Mouse (Mus musculus) urinary bladder, adult 2 months (tissue): ENCODE results near the gene Pou2af1. TPM values are rescaled to one million over a fixed set of nuclear protein-coding genes. Genes with fewer than 3 reads are reported as not detected.

ENCODE experiments used
- DNase-seq: peaks from one replicate; pipeline ENCODE4 v3.0.0; 2022; ENCODE audit warnings: low spot score
- polyA plus RNA-seq: library from polyadenylated mRNA; depleted of rRNA; stranded (reverse); fragments of >200 nt; gene quantifications from 2 replicates; pipeline ENCODE4 v1.2.3, GENCODE M21; 2012; rRNA removed

The Pou2af1 gene
- polyA plus RNA-seq, 1 experiment, result 0.08 TPM

DNA sequence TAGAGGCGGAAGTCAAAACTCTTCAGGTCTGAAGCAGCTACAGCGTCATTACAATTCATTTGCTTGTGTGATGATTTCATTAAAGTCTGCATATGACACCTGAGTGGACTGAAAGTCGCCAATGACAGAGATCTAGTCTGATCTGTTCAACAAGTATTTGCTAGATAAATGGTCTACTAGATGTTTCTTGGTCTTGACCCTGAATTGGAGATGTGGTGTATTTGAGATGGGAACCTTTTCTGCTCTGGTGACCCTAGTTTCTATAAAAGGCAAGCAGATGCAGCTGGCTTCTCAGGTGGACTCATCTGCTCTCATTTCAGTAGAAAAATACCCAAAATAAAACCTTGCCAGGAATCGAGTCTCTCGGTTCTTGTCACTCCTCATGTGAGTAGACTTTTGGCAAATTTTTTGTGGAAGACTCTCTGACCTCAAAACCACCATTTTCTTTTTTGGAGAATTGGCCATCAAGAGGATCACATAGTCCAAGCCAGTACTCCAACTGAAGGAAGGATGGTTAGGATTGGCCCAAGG lies 12.2 kb downstream of the Pou2af1 start:
- DNase-seq, result no peak

DNA sequence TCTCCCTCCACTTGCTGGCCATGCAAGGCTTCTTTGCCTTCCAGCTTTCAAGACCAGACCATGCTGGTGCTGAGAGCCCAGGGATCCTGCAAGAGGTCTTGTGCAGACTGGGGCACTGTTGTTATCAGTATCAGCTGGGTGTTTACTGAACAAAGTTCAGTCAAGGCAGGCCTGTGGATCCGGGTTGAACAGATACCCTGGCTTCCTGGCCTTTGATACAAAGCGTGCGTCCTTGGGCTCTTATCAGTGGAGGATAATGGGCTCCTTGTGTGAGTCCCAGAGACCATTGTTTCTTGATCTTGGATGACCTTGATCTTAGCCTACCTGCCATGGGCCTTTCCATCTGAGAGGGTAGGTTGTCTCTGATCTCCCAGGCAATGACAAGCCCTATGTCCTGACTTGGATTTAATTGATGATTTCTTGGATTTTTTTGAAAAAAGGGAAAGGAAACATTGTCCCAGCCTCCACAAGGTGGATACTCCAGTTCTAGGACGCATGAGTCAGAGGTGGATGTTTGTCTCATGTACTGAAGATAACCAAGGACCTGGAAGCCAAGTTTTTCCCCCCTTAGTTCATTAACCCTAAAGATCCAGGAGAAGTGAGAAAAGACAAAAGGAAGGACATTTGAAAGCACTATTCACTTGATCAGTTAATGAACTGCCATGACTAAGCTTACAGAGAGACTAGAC lies 17.3 kb downstream of the Pou2af1 start:
- no peak for DNase-seq

DNA sequence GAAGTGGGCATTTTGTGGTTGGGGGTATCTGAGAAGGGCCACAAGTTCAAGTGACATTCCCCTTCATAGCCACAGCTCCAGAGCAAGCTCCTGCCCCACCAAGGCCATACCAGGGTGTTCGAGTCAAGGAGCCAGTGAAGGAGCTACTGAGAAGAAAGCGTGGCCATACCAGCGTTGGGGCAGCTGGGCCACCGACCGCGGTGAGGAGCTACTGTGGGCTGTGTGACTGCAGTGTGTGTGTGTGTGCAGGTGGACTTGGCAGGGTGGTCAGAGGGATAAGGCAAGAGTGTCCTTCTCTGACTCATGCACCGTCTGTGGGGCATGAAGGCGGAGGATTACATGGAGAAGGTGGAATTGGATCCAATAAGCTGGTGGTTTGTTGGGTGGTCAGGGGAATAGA lies 18.7 kb downstream of the Pou2af1 start:
- DNase-seq, result no peak

DNA sequence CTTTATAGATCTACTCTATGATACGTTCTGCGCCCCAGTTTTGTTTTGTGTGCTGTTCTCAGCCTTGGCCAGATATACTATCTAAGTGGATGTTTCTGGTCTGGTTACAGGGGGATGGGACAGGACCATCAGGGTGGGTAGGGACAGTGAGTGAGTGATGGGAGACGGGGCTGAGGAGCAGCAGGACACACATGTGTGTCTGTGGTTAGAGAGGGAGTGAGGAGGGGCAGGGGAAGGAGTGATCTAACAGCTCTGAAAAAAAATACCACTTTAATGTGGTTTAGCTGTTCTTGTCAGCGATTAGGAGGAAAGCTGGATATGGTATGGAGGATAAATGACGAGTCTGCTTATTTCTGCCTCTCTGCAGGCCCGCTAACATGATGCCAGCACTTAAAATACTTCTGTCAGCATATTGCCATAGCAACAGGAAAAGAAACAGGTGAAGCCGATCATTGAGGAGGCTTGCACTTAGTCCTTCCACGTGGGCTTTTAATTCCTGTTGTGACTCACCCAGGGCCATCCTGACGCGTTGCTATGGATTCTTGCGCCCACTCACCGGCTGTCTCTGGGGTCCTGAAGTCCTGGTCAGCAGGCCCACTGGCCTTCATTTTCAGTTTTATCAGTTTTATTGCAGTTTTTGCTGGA lies 25.4 kb downstream of the Pou2af1 start:
- no peak for DNase-seq

DNA sequence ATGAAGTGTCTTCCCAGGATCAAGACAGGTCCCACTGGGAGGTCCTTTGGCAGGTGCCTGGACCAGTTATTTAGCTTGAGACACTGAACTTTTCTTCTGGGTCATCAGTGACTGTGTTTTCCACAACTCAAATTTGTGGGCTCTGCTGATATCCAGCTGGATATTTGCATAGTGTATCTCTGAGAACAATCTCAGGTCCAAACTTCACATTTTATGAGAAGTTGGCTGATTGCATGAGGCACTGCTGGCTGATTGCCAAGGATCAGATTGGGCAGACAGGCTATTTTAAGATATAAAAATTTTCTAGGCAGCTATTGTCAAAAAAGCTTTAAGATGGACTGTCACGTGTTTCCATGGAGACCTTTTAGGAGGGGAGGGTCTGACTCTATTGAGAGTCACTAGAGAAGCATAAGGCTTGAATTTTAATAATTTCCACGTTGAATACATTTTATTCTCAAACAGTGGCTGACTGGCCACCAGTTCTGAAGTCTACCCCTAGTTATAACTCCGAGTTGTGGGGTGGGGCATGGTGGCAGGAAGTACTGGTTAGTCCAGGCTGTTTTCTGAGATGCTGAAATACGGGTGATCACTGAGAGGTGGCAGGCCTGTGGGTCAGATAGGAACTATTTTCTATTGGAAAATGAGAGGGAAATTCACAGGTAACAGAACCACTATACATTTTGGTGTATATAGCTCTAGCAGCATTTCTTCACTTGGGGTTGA lies 43.4 kb downstream of the Pou2af1 start:
- DNase-seq, result no peak

DNA sequence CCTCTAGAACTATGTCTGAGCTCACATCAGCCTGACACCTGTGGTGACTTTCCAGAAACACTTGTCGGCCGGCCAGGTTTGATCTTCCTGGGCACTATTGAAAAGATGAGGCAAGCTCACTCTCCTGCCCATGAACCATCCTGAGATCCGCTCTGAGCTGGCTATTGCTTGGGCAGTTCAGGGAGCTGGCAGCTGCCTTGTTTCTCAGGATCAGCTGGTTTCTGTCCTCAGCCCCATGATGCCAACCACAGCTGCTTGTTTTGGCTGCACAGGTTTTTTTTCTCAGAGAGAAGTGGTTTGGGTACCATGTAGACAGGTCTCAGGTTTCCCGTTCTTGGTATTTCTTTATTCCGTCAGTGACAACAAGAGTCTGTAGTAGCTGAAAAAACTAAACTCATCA lies 44.9 kb downstream of the Pou2af1 start:
- no peak for DNase-seq

DNA sequence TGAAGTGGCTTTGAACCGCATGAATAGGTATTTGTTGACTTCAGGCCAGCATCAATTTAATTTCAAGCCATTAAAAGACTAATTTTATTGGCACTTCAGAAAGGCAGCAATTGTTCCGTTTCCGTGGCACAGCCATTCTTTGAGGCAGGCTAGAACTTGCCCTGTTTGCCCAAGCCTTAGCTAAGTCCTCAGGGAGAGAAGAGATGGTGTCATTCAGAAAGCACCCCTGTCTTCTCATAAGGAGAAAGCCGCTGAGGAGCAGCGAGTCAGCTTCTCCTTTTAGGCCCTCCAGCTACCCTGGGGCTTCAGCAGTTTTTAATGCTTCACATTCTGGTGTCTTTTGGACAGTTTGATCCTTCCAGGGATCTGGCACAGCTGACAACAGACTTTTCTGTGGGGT lies 55.3 kb downstream of the Pou2af1 start:
- DNase-seq, result no peak

DNA sequence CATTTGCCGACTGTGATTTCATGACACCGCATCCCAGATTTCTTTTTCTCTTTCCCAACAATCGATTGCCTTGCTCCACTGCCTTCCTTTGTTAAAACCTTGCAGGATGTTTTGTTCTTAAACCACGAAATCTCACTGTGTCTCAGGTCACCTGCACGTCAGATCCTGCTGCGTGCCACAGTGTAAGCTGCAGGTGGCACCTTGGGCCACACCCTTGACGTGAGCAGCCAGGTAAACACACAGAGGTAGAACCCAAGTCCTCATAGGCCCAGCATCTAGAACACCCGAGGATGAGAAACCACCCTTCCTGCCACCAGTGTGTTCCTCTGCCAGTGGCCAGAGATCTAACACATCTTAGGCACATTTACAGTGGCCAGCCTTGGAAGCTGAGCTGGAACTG lies 57.6 kb downstream of the Pou2af1 start:
- no peak for DNase-seq

DNA sequence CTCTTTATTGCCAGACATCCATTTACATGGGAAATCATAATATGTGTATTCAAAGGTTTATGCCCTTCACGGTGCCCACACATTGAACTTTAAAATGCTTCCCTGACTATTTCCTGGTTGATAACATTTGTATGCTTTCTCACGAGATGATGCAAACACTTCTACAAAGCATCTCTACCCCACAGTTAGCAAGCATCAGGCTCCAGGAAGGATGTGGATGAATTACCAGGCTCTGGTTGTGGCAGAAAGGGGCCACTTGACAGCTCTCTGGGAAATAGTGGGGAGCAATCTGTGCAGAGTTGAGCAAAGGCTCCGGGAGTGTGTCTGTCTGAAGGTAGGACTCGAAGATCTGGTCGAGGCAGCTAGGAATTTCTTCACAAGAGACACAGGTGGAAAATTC lies 58.6 kb downstream of the Pou2af1 start:
- no peak for DNase-seq

DNA sequence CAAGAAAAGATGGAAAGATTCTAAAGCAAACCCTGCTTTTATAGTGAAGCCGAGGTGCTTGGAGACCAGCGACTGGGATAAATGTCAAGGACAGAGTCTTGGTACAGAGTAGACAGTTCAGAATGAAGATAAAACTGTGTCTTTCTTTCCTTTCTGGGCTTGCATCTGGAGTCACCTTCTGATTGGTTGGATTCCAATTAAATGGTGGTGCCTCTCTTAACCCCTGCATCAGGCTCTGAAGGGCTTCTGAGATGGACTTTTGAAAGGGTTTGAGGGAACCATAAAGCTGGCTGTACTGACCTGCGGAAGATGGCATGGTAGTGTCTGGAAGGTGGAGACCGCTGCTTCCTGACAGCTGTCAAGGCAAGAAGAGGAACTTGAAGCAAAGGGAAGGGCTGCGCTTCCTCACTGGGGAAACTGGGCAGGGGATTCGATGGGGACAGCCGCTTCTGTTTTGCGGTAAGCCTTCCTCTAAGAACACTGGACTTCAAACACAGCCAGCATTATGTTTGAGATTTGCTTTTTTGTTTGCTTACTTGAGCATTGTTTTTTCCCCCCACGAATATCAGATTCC lies 60.2 kb downstream of the Pou2af1 start:
- no peak for DNase-seq

DNA sequence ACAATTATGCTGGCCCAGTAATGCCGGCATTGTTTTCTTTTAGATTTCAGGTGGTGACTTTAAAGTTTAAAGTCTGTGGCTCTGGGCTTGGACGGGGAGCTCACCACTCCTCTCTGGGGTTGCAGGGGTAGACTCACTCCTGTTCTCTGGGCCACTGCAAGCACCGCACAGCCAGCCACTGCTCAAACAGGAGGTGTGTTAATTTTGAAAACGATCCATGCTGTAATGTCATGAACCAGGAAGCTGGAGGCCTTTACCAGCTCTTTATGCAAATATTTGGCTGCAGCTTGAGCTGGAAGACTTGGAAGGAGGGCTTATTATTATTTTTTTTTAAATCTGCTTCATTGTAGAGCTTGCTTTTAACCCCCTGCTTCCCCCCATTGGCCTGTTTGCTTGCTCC lies 61.2 kb downstream of the Pou2af1 start:
- no peak for DNase-seq

DNA sequence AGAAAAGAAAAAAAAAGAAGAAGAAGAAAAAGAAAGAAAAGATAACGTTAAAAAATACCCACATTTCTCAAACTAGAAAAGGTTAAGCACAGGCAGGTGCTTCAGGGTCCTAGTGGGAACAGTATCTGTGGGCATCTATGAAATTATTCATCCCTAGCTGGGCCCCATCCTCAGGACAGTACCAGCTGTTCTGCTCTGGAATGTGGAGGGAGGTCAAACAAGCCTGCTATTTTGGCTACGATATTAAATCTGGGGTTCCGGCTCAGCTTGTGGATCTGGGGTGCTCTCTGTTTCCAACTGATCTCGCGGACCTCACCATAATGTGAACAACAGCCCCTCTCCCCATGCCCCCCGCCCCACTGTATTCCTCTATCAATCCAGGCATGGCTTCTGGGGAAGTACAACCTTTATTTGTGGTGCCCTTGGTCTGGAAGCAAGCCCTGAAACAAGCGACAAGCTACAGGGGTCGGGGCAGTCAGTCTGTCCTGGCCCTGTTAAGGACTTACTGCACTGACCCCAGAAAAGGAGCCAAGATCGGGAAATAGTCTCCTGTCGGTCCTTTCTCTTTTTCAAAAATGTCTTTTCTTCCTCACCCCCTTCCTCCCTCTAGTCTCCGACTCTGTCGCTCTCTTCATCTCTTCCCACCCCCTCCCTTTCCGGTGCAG lies 64.5 kb downstream of the Pou2af1 start:
- no peak for DNase-seq

DNA sequence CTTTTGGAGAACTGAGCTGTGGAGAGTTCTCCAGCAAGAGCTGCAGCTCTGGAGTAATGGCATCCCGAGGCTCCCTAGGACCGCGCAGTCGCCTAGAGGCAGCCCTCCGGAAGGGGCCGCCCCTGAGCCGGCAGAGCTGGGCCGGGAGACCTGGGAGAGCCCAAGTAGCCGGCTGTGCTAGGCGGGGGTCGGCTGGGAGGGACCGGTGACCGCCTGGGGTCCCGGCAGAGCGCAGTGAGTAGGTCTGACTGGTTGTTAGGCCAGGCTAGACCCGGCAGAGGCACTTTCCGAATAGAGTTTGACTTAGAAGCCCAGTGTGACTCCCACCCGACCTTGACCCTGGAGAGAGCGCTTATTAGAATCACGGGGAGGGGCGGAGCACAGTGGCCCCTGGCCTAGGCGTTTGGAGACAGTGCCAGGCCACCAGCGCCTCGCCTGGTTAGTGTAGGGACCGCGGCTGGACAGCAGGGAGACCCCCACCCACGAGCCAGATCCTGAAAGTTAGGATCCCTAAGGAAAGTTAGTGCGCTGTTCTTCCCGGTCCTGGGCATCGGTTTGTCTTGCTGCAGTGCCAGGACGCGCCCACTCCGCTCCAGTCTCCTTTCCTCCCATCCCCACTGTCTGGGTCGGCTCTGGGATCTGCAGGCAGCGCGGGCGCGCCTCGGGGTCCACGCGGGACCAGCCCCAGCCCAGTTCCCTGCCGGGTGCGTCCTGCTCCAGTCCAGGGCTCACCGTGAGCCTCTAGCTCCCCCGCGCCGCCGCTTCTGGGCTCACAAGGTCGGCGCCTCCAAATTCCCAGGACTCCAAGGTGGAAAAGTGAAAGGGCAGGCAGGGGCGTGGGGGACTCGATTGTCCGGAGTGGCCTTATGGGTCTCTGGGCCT lies 65.2 kb downstream of the Pou2af1 start, which contains the start of gene Colca2:
Colca2 (minus strand) TSS at position 70 of the 882 bp plus-strand sequence.
- peak; percentile 73 for DNase-seq

DNA sequence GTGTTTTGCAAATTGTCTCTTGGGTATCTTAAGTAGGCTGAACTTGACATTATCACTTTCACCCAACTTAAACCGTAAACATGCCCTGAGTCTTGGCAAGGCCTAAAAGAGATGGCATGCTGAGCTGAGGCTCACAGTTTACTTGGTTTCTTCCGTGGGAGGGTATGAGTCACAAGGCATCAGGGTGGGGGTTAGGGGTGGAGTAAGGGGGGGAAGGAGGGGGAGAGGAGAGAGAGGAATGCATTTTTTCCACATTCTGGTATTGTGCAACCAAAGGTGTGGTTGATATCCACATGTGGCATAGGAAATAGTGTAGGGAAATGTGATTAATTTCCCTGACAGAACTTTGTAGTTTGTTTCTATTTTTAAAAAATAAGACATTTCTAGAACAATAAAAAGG lies 72.6 kb downstream of the Pou2af1 start:
- no peak for DNase-seq

Other genes starting within 250 kb of the Pou2af1 start
- gene Sik2, start 204.6 kb upstream of the Pou2af1 start, polyA plus RNA-seq, result 17.4 and 19.2 TPM in 2 replicates
- gene Btg4, start 152.8 kb upstream of the Pou2af1 start, polyA plus RNA-seq, result 0.10 TPM in 1 of 2 replicates, not detected in the other
- 7.0 and 10.2 TPM in 2 replicates for gene Layn, start 136.6 kb upstream of the Pou2af1 start, polyA plus RNA-seq
- not detected in 2 replicates for gene 4833427G06Rik, start 111.6 kb upstream of the Pou2af1 start, polyA plus RNA-seq
- 0.01 TPM in 2 replicates for gene Gm32742, start 48.2 kb upstream of the Pou2af1 start, polyA plus RNA-seq
- 3.7 and 4.4 TPM in 2 replicates for gene Colca2, start 64.9 kb downstream of the Pou2af1 start, polyA plus RNA-seq
- not detected in 2 replicates for gene 1810046K07Rik, start 115.2 kb downstream of the Pou2af1 start, polyA plus RNA-seq